Mouse (Mus musculus): Measurements from ENCODE around the gene Dapk1.

GRCm38 (mm10) chr13:60746271-60746670 lies 144.5 kb downstream of the Dapk1 start:
- TF ChIP-seq CTCF (IDR thresholded peaks at IDR 0.05; ENCODE audit: low read depth) (peak; percentile 88), EP300 (optimal IDR thresholded peaks at IDR 0.05) (no peak)

All from stomach, postnatal 0 days (tissue).